Mouse (Mus musculus): ENCODE measurements around the gene Adarb1.

DNA sequence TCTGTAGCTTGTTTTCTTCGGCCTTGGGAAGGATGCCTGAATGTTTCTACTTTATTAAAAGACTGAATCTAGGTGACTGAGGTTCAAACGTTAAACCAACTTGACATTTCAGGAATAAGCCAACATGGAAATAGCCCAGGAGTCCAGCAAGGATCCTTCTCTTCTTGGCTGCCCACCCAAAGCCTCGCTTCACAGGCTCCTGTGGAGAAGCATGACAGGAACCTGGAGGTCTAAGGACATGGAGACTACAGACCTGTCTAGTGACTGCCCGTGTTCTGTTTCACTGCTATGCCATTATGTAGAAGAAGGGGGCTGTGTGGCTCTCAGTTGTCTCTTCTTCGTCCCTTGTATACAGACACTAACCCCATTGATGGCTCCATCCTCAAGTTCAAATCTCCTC, 11.9 kb upstream of the Adarb1 start:
- TF ChIP-seq POLR2A (IDR thresholded peaks at IDR 0.05; ENCODE audit: low read depth, low read length) (no peak), CTCF (IDR thresholded peaks at IDR 0.05; ENCODE audit: borderline replicate concordance, insufficient read depth, low read length) (no peak)
